Mouse (Mus musculus) liver, embryonic 14.5 days (tissue): ENCODE measurements around the gene 9430038I01Rik.

Source experiments
- CTCF ChIP-seq: IDR thresholded peaks from 2 replicates; pipeline ENCODE4 v1.5.1; 2016; ENCODE audit warnings: antibody characterized with exemption, low read depth, control low read depth
- EP300 ChIP-seq: IDR thresholded peaks from 2 replicates; pipeline ENCODE4 v1.6.1; 2016; ENCODE audit warnings: antibody characterized with exemption, low read depth

DNA sequence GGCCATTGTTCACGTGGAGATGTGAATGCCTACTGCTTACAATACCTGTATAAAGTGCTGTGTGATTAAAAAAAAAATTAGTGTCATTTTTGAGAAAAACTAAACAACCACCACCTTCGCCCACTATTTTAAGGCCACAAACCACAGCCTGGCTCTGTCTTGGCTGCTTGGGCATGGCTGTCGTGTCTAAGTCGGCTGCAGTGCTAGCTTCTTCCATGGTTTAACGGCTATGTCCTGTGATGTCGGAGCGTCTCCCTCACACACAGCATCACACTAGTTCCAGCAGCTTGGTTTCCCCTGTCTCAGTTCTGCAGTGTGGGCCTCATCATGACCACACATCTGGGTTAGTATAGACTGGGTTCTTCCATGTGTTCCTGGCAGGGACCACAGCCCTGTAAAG, 35.6 kb downstream of the 9430038I01Rik start:
- TF ChIP-seq CTCF (no peak), EP300 (no peak)
